Mouse (Mus musculus): ENCODE measurements around the gene Mtln. TPM values are rescaled to one million over a fixed set of nuclear protein-coding genes. Genes with fewer than 3 reads are reported as not detected.

Gene Mtln
- total and polyA plus RNA-seq, 3 experiments: 35.4 to 51.3 (median 47.2) TPM

GRCm38 (mm10) chr2:127787226-127787625 is 5.1 kb downstream of the Mtln start:
- Histone ChIP-seq H3K9ac (ENCODE audit: insufficient read depth, low read depth) (no peak overlapping the region), H3K4me2 (ENCODE audit: insufficient read depth, low read depth, poor library complexity, severe bottlenecking) (no peak overlapping the region), H3K9me3 (replicated peaks; ENCODE audit: low read length) (no peaks in the 10 kb centered on the region), H3K4me1 (ENCODE audit: control insufficient read depth in 1 of 2, insufficient read depth in 2 of 2) (peaks cover 2 to 25% of the 10 kb centered on the region in 2 experiments; a peak in 3 of 4 replicates), H3K79me2 (replicated peaks; ENCODE audit: control insufficient read depth, extremely low read depth, insufficient read depth, poor library complexity, severe bottlenecking) (peaks cover 9% of the 10 kb centered on the region; the same call in 1 of the 2 replicates), H3K27ac (ENCODE audit: insufficient read depth, low read depth) (no peak overlapping the region), H3K27me3 (replicated peaks) (no peaks in the 10 kb centered on the region), H3K36me3 (replicated peaks in 1 of 2; ENCODE audit: control insufficient read depth in 1 of 2, insufficient read depth in 1 of 2, low read length in 1 of 2) (peaks cover 0 to 2% of the 10 kb centered on the region in 2 experiments), H3K4me3 (replicated peaks in 1 of 3; ENCODE audit: low read depth in 2 of 3, low read length in 2 of 3, poor library complexity in 1 of 3) (no peak overlapping the region)
- dilution Hi-C loops (cut with MboI; ENCODE audit: extremely low pct_ligation_motif_present, extremely low pct_unique_long_range_greater_than_20kb, low sequenced_read_pairs) (no loop called here), in situ Hi-C loops (cut with MboI; ENCODE audit: low pct_ligation_motif_present, low pct_unique_long_range_greater_than_20kb, low sequenced_read_pairs) (no loop called here)
- TF ChIP-seq MAFK (IDR thresholded peaks at IDR 0.05; ENCODE audit: insufficient replicate concordance, low read length): no peak
- TF ChIP-seq ZKSCAN1 (IDR thresholded peaks at IDR 0.05; ENCODE audit: borderline replicate concordance, low read depth, low read length): no peak
- TF ChIP-seq NRF1 (IDR thresholded peaks at IDR 0.05; ENCODE audit: low read depth, low read length): no peak
- TF ChIP-seq USF1 (IDR thresholded peaks at IDR 0.05; ENCODE audit: low read depth, low read length): no peak
- no peak for DNase-seq (ENCODE audit: extremely low read depth)

- no peak for DNase-seq (ENCODE audit: extremely low read depth)
- no peaks in the 10 kb centered on the region for H3K9me3 ChIP-seq (replicated peaks; ENCODE audit: low read length)
- no peaks in the 10 kb centered on the region for H3K4me1 ChIP-seq (ENCODE audit: control insufficient read depth in 1 of 2, insufficient read depth in 2 of 2)
- no peaks in the 10 kb centered on the region for H3K27me3 ChIP-seq (replicated peaks)
- no peak overlapping the region for H3K9ac ChIP-seq (ENCODE audit: insufficient read depth, low read depth)
- no peak overlapping the region for H3K4me3 ChIP-seq (replicated peaks in 1 of 3; ENCODE audit: low read depth in 2 of 3, low read length in 2 of 3, poor library complexity in 1 of 3)
- dilution Hi-C loops (cut with MboI; ENCODE audit: extremely low pct_ligation_motif_present, extremely low pct_unique_long_range_greater_than_20kb, low sequenced_read_pairs): no loop called here
- TF ChIP-seq ZNF384 (IDR thresholded peaks at IDR 0.05; ENCODE audit: low read depth, low read length) (no peak), RCOR1 (conservative IDR thresholded peaks at IDR 0.05; ENCODE audit: low read depth, low read length) (no peak), MYC (IDR thresholded peaks at IDR 0.05; ENCODE audit: low read depth, low read length) (no peak), CHD1 (IDR thresholded peaks at IDR 0.05; ENCODE audit: low read depth, low read length) (no peak), POLR2AphosphoS2 (IDR thresholded peaks at IDR 0.05; ENCODE audit: low read depth, low read length) (no peak), KAT2A (IDR thresholded peaks at IDR 0.05; ENCODE audit: insufficient replicate concordance, low read length) (no peak), UBTF (IDR thresholded peaks at IDR 0.05; ENCODE audit: low read depth, low read length) (no peak), USF2 (conservative IDR thresholded peaks at IDR 0.05; ENCODE audit: low read depth, low read length) (no peak), TCF12 (IDR thresholded peaks at IDR 0.05; ENCODE audit: low read depth, low read length) (no peak), E2F4 (IDR thresholded peaks at IDR 0.05; ENCODE audit: insufficient replicate concordance, low read depth, low read length) (no peak), NELFE (IDR thresholded peaks at IDR 0.05; ENCODE audit: low read depth, low read length) (no peak), USF1 (IDR thresholded peaks at IDR 0.05; ENCODE audit: low read depth, low read length) (no peak), ZC3H11A (IDR thresholded peaks at IDR 0.05; ENCODE audit: low read depth, low read length) (no peak), SIN3A (IDR thresholded peaks at IDR 0.05; ENCODE audit: low read length) (no peak), MEF2A (IDR thresholded peaks at IDR 0.05; ENCODE audit: borderline replicate concordance, low read depth, low read length) (no peak), ZKSCAN1 (IDR thresholded peaks at IDR 0.05; ENCODE audit: borderline replicate concordance, low read depth, low read length) (no peak), ETS1 (conservative IDR thresholded peaks at IDR 0.05; ENCODE audit: low read depth, low read length) (no peak), SMC3 (IDR thresholded peaks at IDR 0.05; ENCODE audit: low read depth, low read length) (no peak), JUN (IDR thresholded peaks at IDR 0.05; ENCODE audit: insufficient read depth, low read depth, low read length) (no peak), NRF1 (IDR thresholded peaks at IDR 0.05; ENCODE audit: low read depth, low read length) (no peak)
- in situ Hi-C loops (cut with MboI; ENCODE audit: low pct_ligation_motif_present, low pct_unique_long_range_greater_than_20kb, low sequenced_read_pairs): no loop called here
- H3K79me2 ChIP-seq (replicated peaks; ENCODE audit: control insufficient read depth, extremely low read depth, insufficient read depth, poor library complexity, severe bottlenecking): no peaks in the 10 kb centered on the region
- no peak overlapping the region for H3K4me2 ChIP-seq (ENCODE audit: insufficient read depth, low read depth, poor library complexity, severe bottlenecking)
- H3K36me3 ChIP-seq (replicated peaks in 1 of 2; ENCODE audit: control insufficient read depth in 1 of 2, insufficient read depth in 1 of 2, low read length in 1 of 2): peaks cover 3% of the 10 kb centered on the region in 2 experiments
- no peak overlapping the region for H3K27ac ChIP-seq (ENCODE audit: insufficient read depth, low read depth)
Measured at GRCm38 (mm10) chr2:127778451-127778850, 13.8 kb downstream of the Mtln start.
